Mouse (Mus musculus) small intestine, adult 2 months (tissue): ENCODE data around the gene Hist1h4a.

ENCODE experiments used
- CTCF ChIP-seq: fragments of 200-500 bp; IDR thresholded peaks from 2 replicates; pipeline ENCODE4 v1.5.1; 2012; ENCODE audit warnings: low read depth, mild to moderate bottlenecking, control low read depth, inconsistent platforms, low read length, moderate library complexity, mixed read lengths; ENCODE audit not compliant: insufficient replicate concordance, insufficient read length; ENCODE audit errors: extremely low read depth
- POLR2A ChIP-seq: fragments of 200-500 bp; IDR thresholded peaks from 2 replicates; pipeline ENCODE4 v1.6.1; 2012; ENCODE audit warnings: low read depth, mild to moderate bottlenecking, control low read depth, inconsistent platforms, low read length, moderate library complexity

- no peak for TF ChIP-seq CTCF
- no peak for TF ChIP-seq POLR2A
These were observed 31.3 kb downstream of the Hist1h4a start for GRCm38 (mm10) chr13:23729706-23730105.
